Mouse (Mus musculus): ENCODE results near the gene Cobll1. TPM values are rescaled to one million over a fixed set of nuclear protein-coding genes. Genes with fewer than 3 reads are reported as not detected.

Gene Cobll1
- polyA plus RNA-seq, 1 experiment from 2014 or later, result 19.9 TPM

GRCm38 (mm10) chr2:65050776-65051175, 188.4 kb downstream of the Cobll1 start:
- 85% methylated on average over 3 of the region's 3 CpGs for WGBS

DNA sequence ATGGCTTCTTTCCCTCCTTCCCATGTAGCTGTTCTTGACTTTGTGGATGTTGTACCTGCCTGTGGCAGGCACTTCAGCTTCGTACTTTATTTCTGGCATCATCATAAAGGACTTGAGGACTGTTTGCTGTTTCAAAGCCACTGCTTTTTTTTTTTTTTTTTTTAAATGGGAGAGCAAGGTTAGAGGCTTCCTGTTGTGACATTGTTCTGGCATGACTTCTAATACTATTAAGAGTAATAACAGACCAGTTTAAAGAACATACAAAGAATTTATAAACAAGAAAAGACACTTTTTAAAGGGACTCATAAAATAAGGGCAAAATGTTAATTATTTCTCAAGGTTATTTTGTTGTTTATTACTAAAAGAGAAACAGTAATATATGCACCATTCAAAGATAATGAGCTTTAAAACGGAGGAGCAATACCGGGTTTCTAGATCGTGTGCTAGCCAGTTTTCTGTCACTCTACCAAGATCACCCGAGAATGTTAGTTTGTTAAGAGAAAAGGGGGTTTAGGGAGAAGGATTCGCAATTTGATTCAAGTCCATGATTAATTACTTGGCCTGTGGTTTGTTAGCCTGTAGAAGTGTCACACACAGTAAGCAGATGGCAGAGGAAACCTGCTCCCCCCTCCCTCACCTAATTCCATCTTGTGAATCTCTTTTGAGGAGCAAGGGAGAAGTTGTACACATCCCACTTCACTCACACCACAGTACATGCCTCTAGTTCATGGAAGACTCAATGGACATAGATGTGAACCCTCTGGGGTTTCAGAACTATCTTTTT, 190.8 kb downstream of the Cobll1 start:
- H3K4me2 ChIP-seq (replicated peaks), result no peak overlapping the region
- no peak overlapping the region for H3K4me3 ChIP-seq (replicated peaks)
- H3K27me3 ChIP-seq (replicated peaks), result no peaks in the 10 kb centered on the region
- no peaks in the 10 kb centered on the region for H3K9me3 ChIP-seq
- H3K36me3 ChIP-seq, result no peaks in the 10 kb centered on the region
- ATAC-seq, result no peak
- no peak overlapping the region for H3K27ac ChIP-seq
- H3K9ac ChIP-seq, result no peak overlapping the region
- no peaks in the 10 kb centered on the region for H3K4me1 ChIP-seq (replicated peaks)
- WGBS, result 59% methylated on average over 6 of the region's 6 CpGs

More at GRCm38 (mm10) chr2:65050776-65051175, 188.4 kb downstream of the Cobll1 start:
- Histone ChIP-seq H3K4me1 (replicated peaks) (no peaks in the 10 kb centered on the region), H3K9ac (no peak overlapping the region), H3K4me2 (replicated peaks) (no peak overlapping the region), H3K4me3 (replicated peaks) (no peak overlapping the region), H3K27ac (no peak overlapping the region), H3K9me3 (no peaks in the 10 kb centered on the region), H3K27me3 (replicated peaks) (no peaks in the 10 kb centered on the region), H3K36me3 (no peaks in the 10 kb centered on the region)
- no peak for ATAC-seq

Other genes with a start within 250 kb of the Cobll1 start
- gene Grb14, start 214.4 kb downstream of the Cobll1 start, polyA plus RNA-seq (2015; fragmentation: Nextera tagmentation; extraction: Ambion mirVana), result 16.0 and 16.7 TPM in 2 replicates
- 0.66 and 1.0 TPM in 2 replicates for gene Slc38a11, start 124.6 kb upstream of the Cobll1 start, polyA plus RNA-seq (2015; fragmentation: Nextera tagmentation; extraction: Ambion mirVana)